Mouse (Mus musculus) liver, adult (tissue): ENCODE measurements around the gene Smtn.

Experiments used
- GATA4 ChIP-seq: IDR thresholded peaks from 2 replicates; pipeline ENCODE4 v1.6.1; 2014; ENCODE audit warnings: mild to moderate bottlenecking, low read length; ENCODE audit not compliant: insufficient replicate concordance

Smtn gene

DNA sequence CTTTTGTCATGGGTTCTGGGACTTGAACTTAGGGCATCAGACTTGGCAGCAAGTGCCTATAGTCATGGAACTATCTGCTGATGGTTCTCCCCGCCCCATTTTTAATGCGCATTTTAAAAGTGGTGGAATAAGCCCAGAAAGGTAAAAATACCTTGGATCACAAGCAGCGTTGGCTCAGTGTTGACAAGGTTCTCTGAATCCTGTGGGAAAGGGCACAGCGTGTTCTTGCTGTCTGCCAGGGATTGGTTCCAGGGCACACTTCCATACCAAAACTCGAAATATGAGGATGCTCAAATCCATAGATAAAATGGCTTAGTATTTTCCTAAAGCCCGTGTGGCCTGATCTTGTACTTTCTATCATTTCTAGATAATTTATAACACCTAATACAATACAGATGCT is 27.1 kb downstream of the Smtn start:
- TF ChIP-seq GATA4 = no peak

DNA sequence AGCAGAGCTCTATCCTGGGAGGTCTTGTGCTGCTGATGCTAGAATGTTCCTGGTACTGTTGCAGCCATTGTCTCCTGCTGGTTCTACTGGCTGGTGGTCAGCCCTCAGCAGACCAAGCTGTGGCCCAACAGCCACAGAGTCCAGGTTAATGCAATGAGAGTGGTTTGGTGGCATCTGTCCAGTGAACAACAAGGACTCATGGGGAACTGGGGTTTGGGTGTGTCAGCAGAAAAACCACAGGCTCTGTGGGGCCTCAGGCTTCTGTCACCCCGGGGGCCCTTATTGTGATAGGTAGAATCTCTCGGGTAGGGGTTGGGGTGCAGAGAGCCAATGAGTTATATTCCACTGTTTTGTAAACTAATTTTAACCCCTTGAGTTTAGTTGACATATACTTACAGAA is 30.1 kb downstream of the Smtn start:
- TF ChIP-seq GATA4 = no peak

DNA sequence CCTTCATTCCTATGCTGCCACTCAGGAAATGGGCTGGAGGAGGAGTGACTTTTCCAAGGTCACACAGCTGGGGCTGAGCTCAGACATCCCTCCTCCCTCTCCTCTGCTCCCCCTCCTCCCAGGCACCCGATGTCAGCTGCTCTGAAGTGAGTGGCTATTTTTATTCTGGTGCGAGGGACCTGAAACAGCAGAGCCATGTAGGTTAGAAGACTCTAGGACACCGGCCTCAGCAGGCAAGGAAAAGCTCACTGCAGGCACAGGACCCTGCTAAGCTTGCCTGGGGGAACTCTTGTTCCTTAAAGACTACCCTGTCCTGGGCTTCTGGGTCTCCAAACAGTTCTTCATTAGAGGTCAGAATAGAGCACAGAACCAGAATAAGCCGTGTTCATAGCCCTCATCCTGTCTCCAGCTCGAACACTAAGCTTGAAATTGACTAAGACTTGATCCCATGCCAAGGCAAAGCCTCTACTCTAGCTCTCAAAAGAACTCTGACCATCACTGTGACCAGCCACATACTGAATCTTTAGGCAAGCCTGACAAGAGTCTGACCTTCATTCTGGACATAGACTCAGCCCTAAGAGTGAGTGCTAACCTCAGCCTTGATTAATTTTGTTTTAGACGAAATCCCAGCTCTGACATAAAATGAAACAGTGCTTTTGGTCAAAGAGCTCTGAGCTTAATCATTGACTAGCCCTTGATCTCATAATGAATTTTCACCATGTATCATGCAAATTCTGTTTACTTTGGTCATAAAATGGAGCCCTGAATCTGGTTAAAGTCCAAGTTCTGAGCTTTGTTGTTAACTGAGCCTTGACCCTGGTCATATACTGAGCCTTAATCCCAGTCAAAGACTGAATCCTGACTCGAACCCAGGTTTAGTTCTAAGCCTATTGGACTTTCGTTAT is 31.0 kb downstream of the Smtn start:
- no peak for TF ChIP-seq GATA4

DNA sequence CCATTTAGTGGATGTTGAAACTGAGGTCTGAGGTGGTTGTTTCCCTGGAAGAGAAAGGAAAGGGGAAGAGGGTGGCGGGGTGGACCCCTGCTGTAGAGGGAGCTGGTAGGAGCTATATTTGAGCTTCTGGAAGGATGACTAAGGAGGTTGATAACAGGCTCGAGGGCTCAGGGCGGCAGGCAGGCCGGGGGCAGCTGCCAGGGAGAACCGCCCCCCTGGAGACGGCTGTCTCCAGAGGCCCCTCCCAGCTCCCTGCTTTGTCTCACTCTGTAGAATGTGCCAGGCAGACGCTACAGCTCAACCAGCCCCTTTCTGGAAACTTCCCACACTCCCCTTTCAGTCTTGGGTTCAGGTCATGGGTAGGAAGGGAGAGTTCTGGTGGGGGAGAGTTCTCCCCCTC is 32.2 kb downstream of the Smtn start:
- TF ChIP-seq GATA4 = no peak

DNA sequence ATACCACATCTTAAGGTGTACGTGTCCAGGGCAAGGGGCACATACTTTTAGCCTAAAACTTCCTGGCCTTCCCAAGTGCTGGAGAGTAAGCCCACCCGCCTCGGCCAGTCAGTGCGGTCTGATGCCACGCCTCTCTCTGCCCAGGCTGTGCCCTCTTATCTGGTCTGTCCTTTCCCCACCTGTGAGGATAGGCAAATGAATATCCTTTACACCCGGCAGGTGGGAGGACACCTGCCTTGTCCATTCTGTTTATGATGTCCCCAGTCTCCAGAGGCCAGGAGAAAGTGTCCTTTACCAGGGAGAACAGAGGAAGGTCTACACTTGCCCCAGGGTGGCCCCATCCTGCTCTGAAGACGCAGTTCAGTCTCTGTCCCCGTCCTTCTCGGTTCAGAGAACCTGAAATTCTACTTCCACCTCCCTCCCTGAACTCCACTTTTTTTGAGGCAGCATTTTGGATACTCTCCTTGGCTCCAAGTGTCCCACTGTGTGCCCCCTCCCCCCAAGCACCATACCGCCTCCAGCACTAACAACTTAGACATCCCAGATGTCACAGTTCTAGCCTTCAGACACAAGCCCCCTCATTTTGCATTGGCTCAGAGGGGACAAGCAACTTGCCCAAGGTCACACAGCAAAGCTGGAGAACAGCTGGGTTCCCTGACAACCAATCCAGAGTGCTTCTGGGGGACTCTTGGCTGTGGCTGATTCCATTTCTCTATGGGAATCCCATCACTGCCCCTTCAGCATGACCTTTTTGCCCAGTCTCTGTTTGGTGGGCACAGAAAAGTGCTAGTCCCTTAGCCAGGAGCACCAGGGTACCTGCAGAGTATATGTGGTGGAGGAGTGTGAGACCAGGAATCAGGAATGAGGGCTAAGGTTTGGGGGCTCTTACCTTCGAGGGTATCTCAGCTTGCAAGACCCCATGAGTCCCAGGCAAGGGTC is 36.4 kb downstream of the Smtn start:
- TF ChIP-seq GATA4 = no peak

DNA sequence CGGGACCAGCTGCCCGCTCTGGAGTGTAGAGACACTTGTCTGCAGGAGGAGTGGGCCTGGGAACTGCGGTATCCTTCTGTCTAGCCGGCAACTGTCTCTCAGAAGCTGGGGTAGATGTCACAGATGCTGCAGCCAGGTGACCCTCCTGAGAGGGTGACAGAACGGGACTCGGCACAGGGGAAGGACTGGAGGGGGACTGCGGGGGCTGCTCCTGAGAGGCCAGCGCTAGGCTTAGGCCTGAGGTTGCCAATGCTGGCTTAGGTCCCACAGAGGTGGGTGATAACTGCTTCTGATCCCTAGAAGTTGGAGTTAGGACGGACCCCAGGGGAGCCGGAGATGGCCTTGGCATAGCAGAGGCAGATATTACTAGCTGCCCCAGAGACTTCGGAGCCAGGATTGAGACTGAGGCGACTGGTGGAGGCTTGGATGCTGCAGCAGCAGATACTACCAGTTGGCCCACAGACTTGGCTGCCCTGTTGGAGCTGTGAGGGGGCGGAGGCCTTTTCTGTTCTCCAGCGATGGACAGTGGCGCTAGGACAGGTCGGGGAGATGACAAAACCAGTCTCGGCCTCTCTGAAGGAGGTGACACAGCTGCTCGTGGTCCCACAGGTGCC is 37.8 kb downstream of the Smtn start:
- TF ChIP-seq GATA4 = no peak

DNA sequence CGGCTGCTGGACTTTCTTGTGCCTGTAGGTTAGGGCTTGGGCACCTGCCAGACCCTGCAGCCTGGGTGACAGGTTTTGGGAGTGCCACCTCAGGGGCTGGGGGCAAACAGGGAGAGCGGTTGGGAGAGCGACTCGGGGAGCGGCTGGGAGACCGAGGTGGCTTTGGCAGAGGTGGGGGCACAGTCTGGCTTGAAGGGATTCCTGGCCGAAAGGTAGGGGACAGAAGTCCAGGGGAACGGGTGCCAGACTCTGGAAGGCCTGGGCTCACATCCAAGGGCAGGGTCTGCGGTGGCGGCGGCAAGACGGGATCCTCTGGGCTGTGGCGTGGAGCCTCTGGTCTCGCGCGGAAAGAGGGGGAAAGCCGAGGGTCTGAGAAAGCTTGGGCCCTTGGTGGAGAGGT is 38.4 kb downstream of the Smtn start:
- TF ChIP-seq GATA4 = no peak

DNA sequence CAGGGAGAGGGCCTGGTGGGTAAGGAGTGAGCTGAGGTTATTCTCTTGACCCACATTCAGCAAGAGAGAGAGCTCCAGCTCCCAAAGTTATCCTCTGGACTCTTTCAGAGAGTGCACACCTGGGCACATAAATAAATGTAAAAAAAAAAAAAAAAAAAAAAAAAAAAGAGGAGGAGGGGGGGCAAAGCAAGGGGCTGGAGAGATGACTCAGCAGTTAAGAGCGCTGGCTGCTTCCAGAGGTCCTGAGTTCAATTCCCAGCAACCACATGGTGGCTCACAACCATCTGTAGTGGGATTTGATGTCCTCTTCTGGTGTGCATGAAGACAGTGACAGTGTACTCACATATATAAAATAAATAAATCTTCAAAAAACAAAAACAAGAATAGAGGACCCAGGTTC is 43.1 kb downstream of the Smtn start:
- TF ChIP-seq GATA4 = no peak

DNA sequence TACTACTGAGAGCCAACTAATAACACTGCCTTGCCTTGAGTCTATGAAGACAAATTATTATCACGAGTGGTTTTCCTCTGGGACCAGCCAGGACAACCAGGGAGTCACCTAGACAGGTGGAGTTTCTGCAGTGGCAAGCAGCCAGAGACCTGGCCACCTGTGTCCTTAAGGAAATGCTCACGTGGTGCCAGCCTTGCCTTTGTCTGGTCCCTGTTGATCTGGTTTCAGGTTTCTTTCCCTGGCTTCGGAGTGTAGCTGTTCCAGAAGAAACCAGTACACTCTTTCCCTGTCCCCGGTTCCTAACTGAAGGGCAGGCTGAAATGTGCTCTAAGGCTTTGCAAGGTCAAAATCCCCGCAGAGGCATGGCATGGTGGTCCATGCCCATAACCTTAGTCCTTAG is 43.7 kb downstream of the Smtn start:
- TF ChIP-seq GATA4 = no peak

DNA sequence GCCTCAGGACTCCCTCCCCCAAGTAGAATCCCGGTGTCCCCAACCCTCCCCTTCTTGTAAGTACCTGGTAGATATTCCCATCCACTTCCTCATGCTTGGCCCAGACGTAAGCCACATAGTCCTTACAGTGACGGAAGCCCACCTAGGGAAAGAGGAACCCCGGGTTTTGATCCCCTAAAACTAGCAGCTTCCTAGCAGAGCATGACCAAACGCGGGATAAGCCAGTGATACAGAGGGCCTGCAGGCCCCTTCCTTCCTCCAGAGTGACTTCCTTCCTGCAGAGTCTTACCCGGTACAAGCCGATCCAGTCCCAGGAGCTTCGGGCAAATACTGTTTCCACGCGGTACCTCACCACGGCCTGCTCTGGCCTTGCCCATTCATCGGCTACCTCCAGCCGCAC is 44.9 kb downstream of the Smtn start:
- TF ChIP-seq GATA4 = no peak

DNA sequence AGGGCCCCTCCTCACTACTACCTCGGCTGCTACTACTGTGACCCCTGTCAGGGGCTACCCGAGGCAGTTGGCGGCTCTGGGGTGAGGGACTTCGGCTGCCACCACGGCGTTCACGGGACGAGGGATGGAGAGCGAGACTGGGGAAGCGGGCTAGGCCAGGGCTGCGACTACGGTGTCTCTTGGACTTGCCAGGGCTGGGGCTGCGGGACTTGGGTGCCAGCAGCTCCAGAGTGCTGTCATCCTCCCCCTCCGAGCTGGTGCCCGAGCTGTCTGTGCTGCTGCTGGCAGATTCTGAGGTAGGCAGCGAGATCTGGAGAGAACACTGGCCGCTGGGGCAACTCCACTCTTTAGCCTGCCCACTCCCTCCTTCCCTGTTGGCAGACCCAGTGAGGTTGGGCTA is 45.6 kb downstream of the Smtn start:
- no peak for TF ChIP-seq GATA4

DNA sequence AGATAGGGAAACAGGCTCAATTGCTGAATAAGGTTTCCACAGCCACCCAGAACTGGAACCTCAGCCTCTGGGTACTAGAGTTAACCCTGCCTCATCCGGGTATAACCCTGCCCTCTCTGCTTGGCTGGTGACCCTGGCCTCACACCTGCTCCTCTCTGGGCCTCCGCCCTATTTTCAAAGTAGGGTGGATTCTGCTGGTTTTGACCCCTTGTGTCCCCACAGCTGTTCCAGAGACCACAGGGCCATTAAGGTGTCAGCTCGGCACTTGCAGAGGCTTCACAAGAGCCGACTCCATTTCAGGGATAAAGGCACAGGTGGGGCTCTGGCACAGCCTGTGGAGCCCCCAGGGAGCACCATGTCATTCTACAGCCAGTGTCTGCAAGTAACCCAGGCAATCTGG is 47.7 kb downstream of the Smtn start:
- TF ChIP-seq GATA4 = no peak

DNA sequence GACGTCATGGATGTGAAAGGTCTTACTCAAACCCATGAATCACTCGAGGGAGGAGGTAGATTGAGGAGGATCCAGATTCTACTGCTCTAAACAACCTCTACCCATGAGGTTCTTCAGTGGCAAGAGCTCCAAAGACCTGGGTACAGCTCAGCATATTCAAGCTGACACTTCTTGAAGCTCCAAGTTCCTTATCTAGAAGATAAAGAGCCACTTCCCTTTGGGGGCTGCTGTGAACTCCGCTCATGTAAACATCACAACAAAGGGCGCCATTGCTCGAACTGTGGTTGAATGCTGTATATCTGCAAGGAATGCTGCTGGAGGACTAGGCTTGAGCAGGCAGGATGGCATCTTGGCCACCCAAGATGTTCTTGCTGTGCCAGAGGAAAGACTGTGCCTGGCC is 51.4 kb downstream of the Smtn start:
- TF ChIP-seq GATA4 = peak; percentile 83; the same call in 1 of the 2 replicates

DNA sequence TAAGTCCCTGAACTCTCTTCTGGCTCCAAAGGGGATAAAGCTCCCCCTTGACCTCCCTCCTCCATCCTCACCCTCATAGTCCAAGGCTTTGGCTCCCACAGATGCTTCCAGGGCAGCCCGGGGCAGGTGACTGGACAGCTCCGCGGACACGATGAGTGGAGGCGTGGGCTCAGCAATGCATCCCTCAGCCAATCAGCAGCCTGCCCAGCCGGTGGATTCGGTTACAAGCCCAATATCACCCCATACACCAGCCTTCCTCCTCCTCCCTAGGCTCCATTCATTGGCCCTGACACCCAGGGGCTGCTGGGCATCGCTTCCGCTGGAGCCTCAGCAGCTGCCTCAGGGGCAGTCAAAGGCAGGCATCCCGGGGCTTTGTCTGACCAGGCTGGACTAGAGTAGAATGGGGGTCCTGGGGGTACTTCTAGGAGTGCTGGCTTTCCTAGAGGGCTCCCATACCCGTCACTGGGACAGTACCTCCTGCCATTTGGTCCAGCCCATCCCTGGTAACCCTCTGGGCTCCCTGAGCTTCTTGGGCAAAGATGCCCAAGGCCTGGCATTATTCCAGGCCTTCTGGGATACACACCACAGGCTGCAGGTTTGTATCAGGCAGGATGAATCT is 52.4 kb downstream of the Smtn start, which contains the start of gene Pla2g3:
TSS of gene Pla2g3 (plus strand) at position 333 of the 619 bp plus-strand sequence.
- no peak for TF ChIP-seq GATA4

DNA sequence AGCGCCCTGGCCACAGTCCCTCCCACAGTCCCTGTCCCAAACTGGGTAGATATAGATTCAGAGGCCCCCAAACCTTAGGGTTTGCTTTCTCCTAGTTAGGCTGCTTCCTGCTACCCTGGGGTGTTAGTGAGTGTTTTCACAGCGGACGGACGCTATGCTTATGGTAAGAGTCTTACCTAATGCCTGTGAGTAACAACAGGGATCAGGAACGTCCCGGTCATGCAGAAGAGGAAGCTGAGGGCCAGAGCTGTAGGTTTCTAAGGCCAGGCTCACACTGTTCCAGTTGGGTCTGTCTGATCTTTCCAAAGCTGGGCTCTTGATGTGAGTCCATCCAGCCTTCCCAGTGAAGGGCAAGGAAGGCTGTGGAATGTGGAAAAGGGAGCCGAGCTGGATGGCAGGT is 54.1 kb downstream of the Smtn start:
- no peak for TF ChIP-seq GATA4
